Mouse (Mus musculus) megakaryocyte, embryonic 14.5 days (primary cell): ENCODE measurements at regions not wholly inside any gene's neighbourhood (a gene's known extent, or its start where the extent isn't known, plus 50 kb on each side); places are given as distances from the start of the nearest gene placed in this dataset.

Source experiments
- H3K27me3 ChIP-seq: replicated peaks from 2 replicates; pipeline ENCODE3; 2012; ENCODE audit warnings: inconsistent platforms
- H3K36me3 ChIP-seq: replicated peaks from 2 replicates; pipeline ENCODE3; 2012; ENCODE audit warnings: low read length, inconsistent platforms, mixed read lengths
- H3K4me1 ChIP-seq: 2 replicates; pipeline ENCODE4 v1.6.1; 2012; ENCODE audit warnings: inconsistent platforms
- H3K4me3 ChIP-seq: replicated peaks from 2 replicates; pipeline ENCODE3; 2012; ENCODE audit warnings: moderate library complexity, mild to moderate bottlenecking, inconsistent platforms
- H3K9me3 ChIP-seq: 2 replicates; pipeline ENCODE4 v1.6.1; 2012; ENCODE audit warnings: inconsistent platforms
- FLI1 ChIP-seq: IDR thresholded peaks from 2 replicates; pipeline ENCODE4 v1.6.1; 2012; ENCODE audit warnings: low read length, inconsistent platforms, mixed read lengths
- GATA1 ChIP-seq: IDR thresholded peaks from 3 replicates; pipeline ENCODE4 v1.6.1; 2012; ENCODE audit warnings: mixed read lengths, low read length, inconsistent platforms, borderline replicate concordance

DNA sequence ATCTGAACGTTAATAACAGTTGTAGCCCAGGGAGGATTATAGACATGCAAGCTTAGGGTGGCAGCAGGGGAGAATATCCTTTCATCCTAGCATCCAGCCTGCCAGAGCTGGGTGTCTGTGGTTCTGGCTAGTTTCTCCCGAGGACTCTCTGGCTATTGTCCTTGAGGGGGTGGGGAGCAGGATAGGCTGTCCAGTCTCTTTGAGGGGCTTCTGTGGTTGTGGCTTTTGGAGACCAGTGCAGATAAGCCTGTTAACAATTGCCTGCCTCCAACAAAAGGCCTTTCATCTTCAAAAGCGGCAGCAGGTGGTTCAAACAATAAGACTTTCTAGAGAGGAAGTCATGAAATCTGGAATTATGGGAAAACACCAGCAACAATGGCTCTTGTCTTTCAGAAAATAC is 507.2 kb upstream of the Vstm2b start:
- Histone ChIP-seq H3K4me3 (no peak overlapping the region), H3K4me1 (no peaks in the 10 kb centered on the region), H3K36me3 (no peaks in the 10 kb centered on the region), H3K9me3 (peaks cover 24% of the 10 kb centered on the region; the same call in 1 of the 2 replicates), H3K27me3 (no peaks in the 10 kb centered on the region)
- no peak for TF ChIP-seq GATA1
- no peak for TF ChIP-seq FLI1

DNA sequence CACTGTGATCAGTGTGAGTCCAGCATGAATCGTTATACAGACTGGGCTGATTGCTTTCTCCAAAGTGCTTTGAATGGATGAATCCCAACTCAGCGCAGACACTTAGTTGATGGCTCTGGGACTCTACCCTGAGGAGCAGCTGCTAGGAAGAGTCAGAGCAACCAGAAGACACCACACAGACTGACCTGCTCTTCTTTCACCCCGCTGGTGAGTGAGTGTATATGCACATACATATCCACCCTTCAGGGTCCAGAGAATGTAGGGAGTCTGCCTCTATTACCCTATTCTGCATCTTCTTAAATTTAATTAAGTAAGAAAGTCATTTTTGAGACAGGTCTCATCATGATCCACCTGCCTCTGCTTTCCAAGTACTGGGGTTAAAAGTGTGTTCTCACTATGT is 506.5 kb upstream of the Vstm2b start:
- H3K9me3 ChIP-seq = peaks cover 24% of the 10 kb centered on the region; the same call in 1 of the 2 replicates
- no peak overlapping the region for H3K4me3 ChIP-seq
- H3K4me1 ChIP-seq = no peaks in the 10 kb centered on the region
- H3K27me3 ChIP-seq = no peaks in the 10 kb centered on the region
- no peaks in the 10 kb centered on the region for H3K36me3 ChIP-seq
- TF ChIP-seq GATA1 = no peak

DNA sequence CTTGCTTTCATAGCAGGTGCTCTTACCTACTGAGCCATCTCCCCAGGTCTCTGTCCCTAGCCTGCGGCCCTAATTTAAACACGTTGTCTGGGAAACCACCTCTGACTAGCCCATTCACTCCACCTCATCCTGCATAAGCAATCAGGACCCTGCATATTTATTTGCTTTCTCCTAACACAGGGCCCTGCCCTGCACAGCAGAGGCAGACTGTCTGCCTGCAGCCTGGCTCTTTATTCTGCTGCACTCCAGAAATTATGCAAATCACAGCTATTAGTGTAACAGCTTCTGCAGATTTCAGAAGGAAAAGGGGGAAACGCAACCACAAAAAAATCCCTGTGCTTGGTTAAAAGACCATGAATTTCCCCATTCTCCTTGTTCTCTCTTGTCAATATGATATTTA is 505.9 kb upstream of the Vstm2b start:
- H3K36me3 ChIP-seq = no peaks in the 10 kb centered on the region
- H3K27me3 ChIP-seq = no peaks in the 10 kb centered on the region
- H3K4me1 ChIP-seq = no peaks in the 10 kb centered on the region
- H3K9me3 ChIP-seq = peaks cover 27% of the 10 kb centered on the region; the same call in 1 of the 2 replicates
- TF ChIP-seq FLI1 (no peak), GATA1 (no peak)
- H3K4me3 ChIP-seq = no peak overlapping the region

DNA sequence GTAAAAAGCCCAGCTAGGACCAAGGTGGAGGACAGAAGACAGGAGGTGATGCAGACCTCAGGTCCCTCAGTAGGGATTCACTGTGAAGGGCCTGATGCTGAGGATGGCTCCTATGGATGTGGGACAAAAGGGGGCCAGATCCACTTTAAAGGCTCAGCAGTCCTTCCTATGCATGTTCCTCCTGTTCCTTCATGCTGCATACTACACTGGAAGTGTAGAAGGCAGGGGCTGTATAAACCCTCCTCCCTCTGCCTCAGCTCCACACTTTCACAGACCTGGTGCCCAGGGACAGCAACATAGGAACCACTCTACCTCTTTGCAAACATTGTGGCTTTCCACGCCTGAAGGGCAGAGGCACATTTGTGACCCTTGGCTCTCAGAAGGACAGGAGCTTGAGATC is 505.4 kb upstream of the Vstm2b start:
- H3K4me3 ChIP-seq = no peak overlapping the region
- TF ChIP-seq GATA1 (no peak), FLI1 (no peak)
- H3K9me3 ChIP-seq = peaks cover 27% of the 10 kb centered on the region; the same call in 1 of the 2 replicates
- H3K36me3 ChIP-seq = no peaks in the 10 kb centered on the region
- no peaks in the 10 kb centered on the region for H3K4me1 ChIP-seq
- H3K27me3 ChIP-seq = no peaks in the 10 kb centered on the region

DNA sequence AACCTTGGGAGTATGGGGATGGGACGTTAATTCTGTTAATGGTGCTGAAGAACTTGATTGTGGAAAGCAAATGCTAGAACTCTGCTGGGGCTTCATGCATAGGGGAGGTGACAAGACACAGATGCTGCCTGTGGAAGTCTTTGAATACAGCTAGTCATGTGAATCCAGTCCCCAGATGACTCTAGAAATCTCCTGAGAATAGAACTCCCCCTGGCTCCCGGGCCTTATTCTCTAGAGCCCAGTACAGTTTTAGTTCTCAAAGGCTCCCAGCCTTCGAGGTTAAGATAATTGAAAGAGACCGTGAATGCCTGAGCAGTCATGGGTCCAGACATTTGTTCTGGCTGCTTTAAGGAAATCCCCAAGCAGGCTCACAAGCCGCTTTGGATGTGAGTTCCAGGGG is 499.9 kb upstream of the Vstm2b start:
- Histone ChIP-seq H3K9me3 (peaks cover 9% of the 10 kb centered on the region), H3K36me3 (no peaks in the 10 kb centered on the region), H3K27me3 (no peaks in the 10 kb centered on the region), H3K4me3 (no peak overlapping the region), H3K4me1 (no peaks in the 10 kb centered on the region)
- TF ChIP-seq GATA1 (no peak), FLI1 (no peak)

GRCm38 (mm10) chr7:40419332-40419731 is 478.8 kb upstream of the Vstm2b start:
- no peaks in the 10 kb centered on the region for H3K4me1 ChIP-seq
- H3K9me3 ChIP-seq = peaks cover 16% of the 10 kb centered on the region; the same call in 1 of the 2 replicates
- no peak overlapping the region for H3K4me3 ChIP-seq
- no peaks in the 10 kb centered on the region for H3K36me3 ChIP-seq
- H3K27me3 ChIP-seq = no peaks in the 10 kb centered on the region
- no peak for TF ChIP-seq GATA1
- no peak for TF ChIP-seq FLI1

DNA sequence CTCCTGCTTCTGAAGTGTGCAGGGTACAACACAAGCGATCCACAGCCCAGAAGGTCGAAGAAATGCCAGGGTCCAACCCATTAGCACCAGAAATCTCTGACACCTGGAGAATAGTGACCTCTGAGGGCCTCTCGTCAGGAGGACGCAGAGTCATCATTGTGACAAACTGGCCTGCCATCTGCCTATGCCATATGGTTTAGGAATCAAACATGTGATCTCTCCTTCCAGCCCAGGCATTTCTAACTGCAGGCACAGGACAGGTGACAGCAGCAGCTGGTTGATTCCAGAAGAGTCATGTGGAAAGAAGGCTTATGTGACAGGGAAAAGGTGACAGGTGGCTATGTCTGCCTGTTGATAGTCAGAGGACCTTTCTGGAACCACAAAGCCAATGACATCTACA is 476.0 kb upstream of the Vstm2b start:
- Histone ChIP-seq H3K4me1 (no peaks in the 10 kb centered on the region), H3K27me3 (no peaks in the 10 kb centered on the region), H3K9me3 (peaks cover 16% of the 10 kb centered on the region; the same call in 1 of the 2 replicates), H3K36me3 (no peaks in the 10 kb centered on the region), H3K4me3 (no peak overlapping the region)
- no peak for TF ChIP-seq FLI1
- no peak for TF ChIP-seq GATA1

DNA sequence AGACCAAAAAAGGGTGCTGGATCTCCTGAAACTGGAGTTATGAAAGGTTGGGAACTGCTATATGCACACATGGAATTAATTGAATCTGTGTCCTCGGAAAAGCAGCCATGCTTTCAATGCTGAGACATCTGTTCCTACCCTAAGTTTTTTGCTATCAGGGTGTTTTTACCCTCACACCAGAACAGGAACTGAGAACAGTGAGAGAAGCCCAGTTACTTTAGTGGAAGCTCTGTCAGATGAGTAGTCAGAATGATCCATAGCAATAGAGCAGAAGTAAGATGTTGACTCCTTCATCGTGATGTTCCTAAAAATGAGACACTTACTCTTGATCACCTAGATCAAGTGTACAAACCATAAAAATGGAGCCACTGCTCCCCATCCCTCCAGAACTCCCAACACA is 468.7 kb upstream of the Vstm2b start:
- Histone ChIP-seq H3K9me3 (peaks cover 12% of the 10 kb centered on the region; the same call in 1 of the 2 replicates), H3K36me3 (no peaks in the 10 kb centered on the region), H3K4me3 (no peak overlapping the region), H3K27me3 (no peaks in the 10 kb centered on the region), H3K4me1 (no peaks in the 10 kb centered on the region)
- TF ChIP-seq FLI1 (no peak), GATA1 (no peak)

DNA sequence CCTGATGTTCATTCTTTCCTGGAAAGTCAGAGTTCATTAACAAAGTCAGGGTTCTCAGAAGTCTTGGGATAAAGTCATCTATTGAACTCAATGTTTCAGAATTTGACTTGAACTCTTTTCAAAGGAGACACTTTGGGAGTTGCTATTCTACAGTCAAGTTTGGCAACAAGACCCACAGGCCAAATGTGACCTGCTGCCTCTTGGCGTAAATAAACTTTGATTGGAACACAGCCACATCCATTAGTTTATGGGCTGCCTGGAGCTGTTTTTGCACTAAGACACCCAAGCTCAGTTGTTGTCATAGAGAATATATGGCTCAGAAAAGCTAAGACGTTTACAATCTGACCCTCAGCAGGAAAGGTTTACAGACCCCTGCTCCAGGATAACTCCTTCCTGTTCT is 464.2 kb upstream of the Vstm2b start:
- Histone ChIP-seq H3K4me1 (no peaks in the 10 kb centered on the region; the same call in 1 of the 2 replicates), H3K36me3 (no peaks in the 10 kb centered on the region), H3K27me3 (no peaks in the 10 kb centered on the region), H3K4me3 (no peak overlapping the region), H3K9me3 (peaks cover 32% of the 10 kb centered on the region)
- TF ChIP-seq GATA1 (no peak), FLI1 (no peak)

DNA sequence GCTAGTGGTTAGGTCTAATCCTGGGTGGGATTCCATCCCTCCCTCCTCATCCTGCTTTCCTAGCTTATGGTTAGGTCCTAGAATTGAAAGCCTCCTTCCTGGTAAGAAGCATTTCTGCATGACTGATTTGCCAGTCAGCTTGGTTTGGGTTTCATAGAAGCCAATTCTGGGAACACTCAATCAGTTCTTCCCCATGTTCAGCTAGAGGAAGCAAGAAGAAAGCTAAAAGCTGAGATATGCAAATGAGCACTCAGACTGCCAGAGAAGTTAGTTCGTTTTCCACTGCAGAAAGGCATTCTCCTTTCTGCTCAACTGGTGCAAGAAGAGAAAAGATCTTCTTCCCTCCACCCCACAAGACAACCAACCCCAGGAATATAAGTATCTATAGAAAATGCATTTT is 457.0 kb upstream of the Vstm2b start:
- TF ChIP-seq FLI1 (no peak), GATA1 (no peak)

DNA sequence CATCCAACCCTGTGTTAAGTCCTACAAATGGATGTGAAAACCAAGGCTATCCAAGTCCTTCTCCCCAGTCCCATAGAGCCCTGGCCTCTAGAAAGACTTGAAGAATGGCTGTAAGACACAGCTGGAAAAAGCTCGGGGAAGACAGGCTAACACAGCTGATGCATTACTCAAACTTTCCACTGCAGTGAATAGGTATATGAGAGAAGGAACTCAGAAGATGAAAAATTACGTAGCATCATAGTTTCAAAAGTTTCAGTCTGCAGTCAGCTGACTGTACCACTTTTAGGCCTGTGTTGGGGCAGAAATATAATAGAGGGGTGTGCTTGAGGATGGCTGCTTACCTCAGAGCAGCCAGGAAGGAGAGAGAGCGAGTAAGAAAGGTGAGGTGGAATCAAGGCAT is 456.3 kb upstream of the Vstm2b start:
- no peaks in the 10 kb centered on the region for H3K27me3 ChIP-seq
- no peaks in the 10 kb centered on the region for H3K36me3 ChIP-seq
- no peak overlapping the region for H3K4me3 ChIP-seq
- H3K9me3 ChIP-seq = peaks cover 37% of the 10 kb centered on the region
- TF ChIP-seq FLI1 (no peak), GATA1 (no peak)
- no peaks in the 10 kb centered on the region for H3K4me1 ChIP-seq

More for the DNA sequence above, 457.0 kb upstream of the Vstm2b start:
- no peaks in the 10 kb centered on the region for H3K36me3 ChIP-seq
- H3K4me3 ChIP-seq = no peak overlapping the region
- no peaks in the 10 kb centered on the region for H3K4me1 ChIP-seq
- H3K27me3 ChIP-seq = no peaks in the 10 kb centered on the region
- peaks cover 35% of the 10 kb centered on the region for H3K9me3 ChIP-seq
